Mouse (Mus musculus) lung, postnatal 0 days (tissue): ENCODE measurements around the gene Dazap1.

Experiments
- CTCF ChIP-seq: IDR thresholded peaks from 2 replicates; pipeline ENCODE4 v1.5.1; 2016; ENCODE audit warnings: antibody characterized with exemption, mild to moderate bottlenecking
- EP300 ChIP-seq: IDR thresholded peaks from 2 replicates; pipeline ENCODE4 v1.6.1; 2016; ENCODE audit warnings: antibody characterized with exemption, mild to moderate bottlenecking, control low read depth

GRCm38 (mm10) chr10:80261585-80261968 is 291 bp downstream of the Dazap1 start:
- TF ChIP-seq CTCF (no peak), EP300 (peak; percentile 73)
